Mouse (Mus musculus) lung, postnatal 36 days (tissue): ENCODE results near the gene Sema6b.
A peak's percentile ranks its signal among the peaks of the same experiment; 100 is the strongest.

ENCODE experiments used
- DNase-seq: peaks from one replicate; pipeline ENCODE4 v3.0.0; 2022; ENCODE audit warnings: mixed read lengths

The Sema6b gene

DNA sequence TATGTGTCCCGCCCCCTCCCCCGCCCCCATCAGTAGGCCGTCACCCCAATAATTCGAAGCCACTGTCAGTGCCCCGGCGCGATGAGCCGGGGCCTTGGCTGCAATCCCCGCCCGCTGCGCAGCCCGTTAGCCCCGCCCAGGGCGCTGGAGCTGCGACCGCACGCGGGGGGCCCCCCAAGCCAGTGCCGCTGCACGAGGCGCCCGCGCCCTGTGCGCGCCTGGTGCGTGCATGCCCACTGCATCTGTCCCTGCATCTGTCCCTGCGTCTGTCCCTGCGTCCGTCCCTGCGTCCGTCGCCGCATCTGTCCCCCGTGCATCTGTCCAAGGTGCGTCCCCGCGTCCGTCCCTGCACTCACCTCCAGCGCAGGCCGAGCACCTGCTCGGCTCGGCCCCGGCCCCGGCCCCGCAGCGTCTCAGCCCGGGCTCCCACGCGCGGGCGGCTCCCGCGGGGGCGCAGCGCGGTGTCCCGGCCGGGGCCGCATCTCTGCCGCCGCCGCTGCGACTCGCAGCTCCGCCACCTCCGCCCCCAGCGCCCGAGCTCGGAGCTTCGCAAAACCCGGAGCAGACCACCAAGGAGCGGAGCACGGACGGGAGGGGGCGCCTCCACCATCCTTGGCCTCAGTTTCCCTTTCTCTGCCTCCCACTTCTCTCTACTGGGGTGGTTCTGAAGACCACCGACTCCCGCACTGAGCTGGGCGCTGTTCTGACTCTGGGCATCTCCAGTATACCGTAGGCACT is at the start of gene Sema6b:
Sema6b (minus strand) TSS at position 486 of the 738 bp plus-strand sequence.
- peak; percentile 35 for DNase-seq

- DNase-seq, result peak; percentile 78
These were observed 45.4 kb upstream of the Sema6b start for GRCm38 (mm10) chr17:56185281-56186141.

GRCm38 (mm10) chr17:56183658-56184103 is 43.5 kb upstream of the Sema6b start, which contains the start of gene Mydgf:
Gene Mydgf, minus strand, starts transcription at chr17:56183920.
- DNase-seq, result peak; percentile 98

- DNase-seq, result no peak
These were observed 43.0 kb upstream of the Sema6b start for GRCm38 (mm10) chr17:56182975-56183657.

- no peak for DNase-seq
These were observed 35.3 kb upstream of the Sema6b start for GRCm38 (mm10) chr17:56175416-56175815.

DNA sequence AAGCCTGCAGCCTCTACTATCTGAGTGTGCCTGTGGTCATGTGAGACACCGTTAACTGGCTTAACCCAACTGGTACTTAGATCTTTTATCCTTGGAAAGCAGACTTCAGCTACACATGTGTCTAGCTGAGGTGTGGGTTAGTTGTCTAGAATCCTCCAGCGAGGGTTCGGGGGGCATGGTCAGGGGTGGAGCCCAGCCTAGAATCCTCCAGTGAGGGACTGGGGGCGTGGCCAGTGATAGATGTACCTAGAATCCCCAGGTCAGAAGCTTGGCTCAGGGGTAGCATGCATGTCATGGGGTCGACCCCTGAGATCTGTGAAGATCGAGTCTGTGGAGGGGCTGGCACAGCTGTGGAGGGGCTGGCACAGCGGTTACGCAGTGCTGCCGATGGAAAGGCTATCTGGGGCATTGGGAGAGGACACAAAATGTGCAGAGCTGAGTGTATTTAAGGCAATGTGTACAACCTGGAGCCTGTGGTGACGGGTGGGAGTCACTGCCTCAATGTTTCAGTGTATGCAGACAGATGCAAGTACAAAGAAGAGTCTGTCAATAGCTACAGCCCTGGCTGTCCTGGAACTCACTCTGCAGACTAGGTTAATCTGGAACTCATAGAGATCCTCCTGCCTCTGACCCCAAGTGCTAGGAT is 33.4 kb upstream of the Sema6b start:
- DNase-seq, result no peak

DNA sequence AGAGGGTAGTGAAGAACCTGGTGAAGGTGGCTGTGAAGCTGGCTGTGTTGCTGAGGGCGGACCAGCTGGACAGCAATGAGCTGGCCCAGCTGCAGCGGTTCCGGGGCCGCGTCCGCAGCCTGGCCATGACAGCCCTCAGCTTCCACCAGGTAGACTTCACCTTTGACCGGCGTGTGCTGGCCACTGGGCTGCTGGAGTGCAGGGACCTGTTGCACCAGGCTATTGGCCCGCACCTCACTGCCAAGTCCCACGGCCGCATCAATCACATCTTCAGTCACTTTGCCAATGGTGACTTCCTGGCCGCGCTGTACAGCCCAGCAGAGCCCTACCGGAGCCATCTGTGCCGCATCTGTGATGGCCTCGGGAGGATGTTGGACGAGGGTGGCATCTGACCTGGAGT is 31.7 kb upstream of the Sema6b start:
- no peak for DNase-seq

GRCm38 (mm10) chr17:56171456-56171855 is 31.3 kb upstream of the Sema6b start:
- DNase-seq, result no peak

GRCm38 (mm10) chr17:56170636-56171035 is 30.5 kb upstream of the Sema6b start:
- no peak for DNase-seq

- no peak for DNase-seq
These were observed 29.7 kb upstream of the Sema6b start for GRCm38 (mm10) chr17:56169830-56170229.

DNA sequence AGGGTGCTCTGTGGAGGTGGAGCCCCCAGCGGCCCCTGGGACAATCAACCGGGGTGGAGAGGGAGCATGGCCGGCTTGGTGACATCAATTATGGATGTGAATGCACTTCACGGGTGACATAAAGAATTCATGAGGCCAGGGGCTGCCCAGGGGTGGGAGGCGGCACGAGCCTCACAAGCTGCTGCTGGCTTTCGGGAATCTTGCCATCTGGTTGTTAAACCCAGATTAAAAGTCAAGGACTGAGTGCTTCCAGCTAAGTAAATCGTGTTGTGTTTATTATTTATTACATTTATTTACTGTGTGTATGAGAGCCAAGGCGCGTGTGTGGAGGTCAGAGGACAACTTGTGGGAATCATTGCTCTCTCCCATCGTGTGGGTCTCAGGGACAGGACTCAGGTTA is 25.5 kb upstream of the Sema6b start:
- no peak for DNase-seq

DNA sequence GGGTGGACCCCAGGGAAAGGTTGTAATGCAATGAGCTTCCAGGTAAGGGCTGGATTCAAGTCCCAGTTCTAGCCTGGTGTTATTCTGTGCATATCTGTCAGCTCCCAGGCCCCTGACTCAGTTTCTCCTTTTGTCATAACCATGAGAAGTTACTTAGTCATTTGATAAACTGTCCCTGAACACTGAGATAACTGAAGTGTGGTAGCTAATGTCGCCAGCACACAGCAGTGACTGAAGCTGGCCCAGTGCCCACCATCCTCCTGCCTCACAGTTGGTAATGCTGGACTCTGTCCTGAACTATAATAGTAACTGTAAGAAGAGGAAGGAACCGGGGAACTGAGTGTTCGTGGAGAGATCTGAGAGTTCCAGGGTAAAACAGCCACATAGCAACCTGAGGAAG is 24.4 kb upstream of the Sema6b start:
- no peak for DNase-seq

GRCm38 (mm10) chr17:56163523-56164102 is 23.5 kb upstream of the Sema6b start:
- peak; percentile 43 for DNase-seq

DNA sequence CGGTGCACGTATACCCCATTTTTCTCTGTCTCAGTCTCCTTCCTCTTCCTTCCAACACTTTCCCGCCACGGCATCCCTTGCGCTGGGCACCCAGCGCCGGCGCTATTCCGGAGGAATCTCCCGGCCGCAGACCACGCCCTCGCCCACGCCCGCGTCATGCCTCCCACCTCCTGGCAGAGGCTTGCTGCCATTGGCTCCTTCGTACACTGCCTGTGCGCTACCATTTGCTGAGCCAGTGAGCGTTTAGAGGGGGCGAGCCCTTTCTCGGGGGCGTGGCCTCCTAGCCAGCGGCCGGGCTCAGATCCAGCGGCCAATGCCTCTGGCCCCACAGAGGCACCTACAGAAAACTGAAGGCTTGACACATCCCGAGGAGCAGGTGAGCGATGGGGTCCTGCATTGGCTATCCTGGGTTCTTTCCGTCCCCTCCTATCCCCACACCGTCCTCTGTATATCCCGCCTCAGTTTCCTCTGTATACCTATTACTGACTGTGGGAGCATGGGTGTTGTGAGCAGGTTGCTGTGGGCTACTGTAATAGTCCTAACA is 22.2 kb upstream of the Sema6b start, which contains the start of gene Tnfaip8l1:
Tnfaip8l1 (plus strand) TSS at position 247 of the 544 bp plus-strand sequence.
- DNase-seq, result peak; percentile 98

GRCm38 (mm10) chr17:56159729-56160128 is 19.6 kb upstream of the Sema6b start:
- DNase-seq, result peak; percentile 76

DNA sequence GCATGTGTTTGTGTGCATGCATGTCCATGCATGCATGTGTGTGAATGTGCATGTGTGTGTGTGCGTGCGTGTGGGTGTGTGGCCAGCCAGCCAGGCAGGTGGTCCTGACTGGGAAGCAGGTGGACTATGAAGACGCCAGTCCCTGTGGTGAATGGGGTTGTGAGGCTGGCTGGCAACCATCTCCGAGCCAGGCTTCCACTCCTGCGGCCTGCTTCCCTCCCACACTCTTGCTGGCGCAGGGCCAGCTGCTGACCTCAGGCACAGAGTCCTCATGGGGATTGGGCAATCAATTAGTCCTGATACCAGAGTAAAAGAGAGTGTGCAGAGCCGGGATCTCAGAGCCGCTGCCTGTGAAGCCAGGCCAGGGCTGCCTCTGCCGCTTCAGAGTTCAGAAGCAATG is 13.5 kb upstream of the Sema6b start:
- DNase-seq, result peak; percentile 88

GRCm38 (mm10) chr17:56149897-56150296 is 9.8 kb upstream of the Sema6b start:
- DNase-seq, result no peak

DNA sequence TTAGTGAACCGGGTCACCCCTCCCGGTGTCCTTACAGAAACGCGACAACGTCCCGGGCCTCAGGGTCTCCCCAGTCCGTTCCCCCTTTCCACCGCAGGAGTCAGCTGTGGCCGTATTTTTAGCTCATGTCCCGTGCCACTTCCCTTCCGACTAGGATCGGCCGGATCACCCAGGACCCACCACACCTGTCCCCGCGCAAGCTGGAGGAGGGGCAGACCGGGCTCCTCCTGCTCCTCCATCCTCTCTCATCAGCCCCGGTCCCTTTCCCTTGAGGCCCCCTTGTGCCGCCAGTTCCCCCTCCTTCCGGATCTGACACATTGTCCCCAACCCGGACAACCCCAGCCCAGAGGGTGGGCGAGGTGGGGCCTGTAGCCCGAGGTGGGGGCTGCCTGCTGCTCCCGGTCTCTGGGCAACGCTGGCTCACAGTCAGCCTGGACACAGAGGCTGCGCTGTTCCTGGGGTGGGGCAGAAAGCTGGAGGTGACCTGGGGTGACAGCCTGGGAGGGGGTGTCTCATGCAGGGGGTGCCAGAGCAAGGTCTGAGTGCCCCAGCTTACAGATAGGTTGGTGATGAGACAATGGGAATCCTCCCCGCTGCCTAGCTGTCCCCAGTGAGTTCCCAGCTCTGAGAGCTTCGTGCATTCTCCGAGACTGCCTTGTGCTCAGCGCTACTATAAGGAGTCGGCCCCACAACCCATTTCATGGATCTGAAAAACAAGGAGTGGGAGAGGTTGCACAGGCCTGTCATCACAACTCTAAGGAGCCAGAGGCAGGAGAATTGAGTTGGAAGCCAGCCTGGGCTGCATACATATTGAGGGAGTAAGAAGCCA is 8.9 kb upstream of the Sema6b start:
- no peak for DNase-seq

- DNase-seq, result no peak
These were observed 8.1 kb upstream of the Sema6b start for GRCm38 (mm10) chr17:56148280-56148679.

GRCm38 (mm10) chr17:56147420-56147819 is 7.3 kb upstream of the Sema6b start:
- DNase-seq, result no peak

- no peak for DNase-seq
These were observed 6.0 kb upstream of the Sema6b start for GRCm38 (mm10) chr17:56146131-56146530.
